Mouse (Mus musculus) R1 (cell line): ENCODE measurements around the gene Slc15a3.

ENCODE experiments used
- DNase-seq: peaks from one replicate; pipeline ENCODE4 v3.0.0-alpha.2; 2018; ENCODE audit warnings: low read depth, low spot score

The Slc15a3 gene

GRCm38 (mm10) chr19:10839010-10839892 lies at the start of gene Slc15a3:
Gene Slc15a3 (plus strand): TSS chr19:10839727.
- peak; percentile 25 for DNase-seq

- no peak for DNase-seq
These were observed 49.2 kb upstream of the Slc15a3 start for GRCm38 (mm10) chr19:10790323-10790722.

DNA sequence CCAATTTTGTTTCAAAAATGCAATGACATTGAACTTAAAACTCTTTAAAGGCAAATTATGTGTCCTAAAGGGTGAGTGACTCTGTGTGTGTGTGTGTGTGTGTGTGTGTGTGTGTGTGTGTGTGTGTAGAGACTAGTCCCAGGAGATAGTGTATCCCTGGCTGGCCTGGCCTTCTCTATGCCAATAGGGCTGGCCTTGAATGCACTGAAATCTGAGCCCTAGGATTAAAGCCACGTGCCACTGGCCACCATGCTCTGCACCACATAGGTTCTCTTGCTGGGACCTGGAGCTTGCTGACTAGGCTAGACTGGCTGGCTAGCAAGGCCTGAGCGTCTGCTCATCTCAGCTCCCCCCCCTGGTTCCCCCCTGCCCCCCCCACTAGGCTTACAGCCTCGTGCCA lies 46.5 kb upstream of the Slc15a3 start:
- DNase-seq, result no peak

DNA sequence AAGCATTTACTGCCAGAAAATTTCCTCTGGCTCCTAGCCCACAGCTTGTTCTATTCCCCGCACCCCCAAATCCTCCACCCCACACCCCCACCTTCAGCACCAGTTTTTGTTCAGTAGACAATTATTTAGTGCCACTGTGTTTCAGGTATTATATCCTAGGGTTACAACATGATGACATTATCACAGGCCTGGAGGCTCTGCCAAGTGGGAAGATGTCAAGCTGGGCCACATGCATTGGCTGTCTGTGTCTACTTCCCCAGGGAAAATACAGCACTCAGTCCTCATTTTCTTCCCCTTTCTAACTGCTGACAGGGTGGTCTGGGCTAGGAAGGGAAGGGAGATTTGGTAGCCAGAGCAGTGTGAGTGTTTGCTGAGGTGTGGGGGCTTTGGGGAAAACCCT lies 44.6 kb upstream of the Slc15a3 start:
- no peak for DNase-seq

GRCm38 (mm10) chr19:10798576-10798975 lies 41.0 kb upstream of the Slc15a3 start:
- peak; percentile 78 for DNase-seq

- DNase-seq, result no peak
These were observed 40.4 kb upstream of the Slc15a3 start for GRCm38 (mm10) chr19:10799155-10799554.

DNA sequence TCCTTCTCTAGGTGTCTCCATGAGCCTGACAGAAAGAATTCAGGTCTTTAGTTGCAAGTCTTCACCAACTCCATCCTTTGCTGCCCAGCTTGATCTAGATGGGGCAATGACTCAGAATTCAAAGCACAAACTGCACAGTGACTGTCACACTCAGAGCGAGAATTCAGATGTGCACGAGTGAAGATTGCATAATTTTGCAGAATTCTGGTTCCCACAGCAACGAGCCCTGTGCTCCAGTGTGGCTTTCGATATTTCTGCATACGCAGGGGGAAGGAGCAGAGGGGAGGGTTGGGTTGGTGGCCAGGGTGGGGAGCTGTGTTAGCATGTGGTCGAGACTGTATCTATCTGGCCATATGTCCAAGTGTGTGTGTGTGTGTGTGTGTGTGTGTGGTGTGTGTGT lies 38.5 kb upstream of the Slc15a3 start:
- DNase-seq, result no peak

DNA sequence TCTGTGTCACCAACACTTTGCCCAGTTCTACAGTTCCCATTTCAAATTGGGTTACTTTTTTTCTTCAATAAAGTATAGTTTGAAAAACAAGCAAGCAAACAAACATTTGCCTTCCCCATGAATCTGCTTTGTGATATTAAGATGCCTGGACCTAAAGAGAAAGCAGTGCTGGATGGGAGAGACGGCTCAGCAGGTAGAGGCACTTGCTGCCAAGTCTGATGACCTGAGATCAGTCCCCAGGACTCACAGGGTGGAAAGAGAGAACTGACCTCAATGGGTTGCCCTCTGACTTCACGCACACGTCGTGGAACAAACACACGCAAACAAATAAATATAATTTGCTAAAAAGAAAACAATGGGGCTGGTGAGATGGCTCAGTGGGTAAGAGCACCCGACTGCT lies 37.6 kb upstream of the Slc15a3 start:
- DNase-seq, result no peak

DNA sequence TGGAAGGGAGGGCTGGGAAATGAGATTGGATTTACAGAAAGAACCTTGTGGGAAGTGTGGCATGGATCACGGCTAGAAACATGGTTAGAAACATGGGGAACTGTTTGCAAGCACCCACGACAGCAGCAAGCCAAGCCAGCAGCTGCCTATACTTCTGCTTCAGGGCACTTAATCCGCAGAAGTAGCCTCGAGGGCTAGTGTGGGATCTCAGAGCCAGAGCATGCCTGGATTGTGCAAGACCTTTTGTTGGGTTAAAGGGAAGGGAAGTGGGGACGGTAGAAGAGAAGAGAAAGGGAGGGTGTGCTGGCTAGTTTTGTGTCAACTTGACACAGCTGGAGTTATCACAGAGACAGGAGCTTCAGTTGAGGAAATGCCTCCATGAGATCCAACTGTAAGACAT lies 35.8 kb upstream of the Slc15a3 start:
- DNase-seq, result no peak

DNA sequence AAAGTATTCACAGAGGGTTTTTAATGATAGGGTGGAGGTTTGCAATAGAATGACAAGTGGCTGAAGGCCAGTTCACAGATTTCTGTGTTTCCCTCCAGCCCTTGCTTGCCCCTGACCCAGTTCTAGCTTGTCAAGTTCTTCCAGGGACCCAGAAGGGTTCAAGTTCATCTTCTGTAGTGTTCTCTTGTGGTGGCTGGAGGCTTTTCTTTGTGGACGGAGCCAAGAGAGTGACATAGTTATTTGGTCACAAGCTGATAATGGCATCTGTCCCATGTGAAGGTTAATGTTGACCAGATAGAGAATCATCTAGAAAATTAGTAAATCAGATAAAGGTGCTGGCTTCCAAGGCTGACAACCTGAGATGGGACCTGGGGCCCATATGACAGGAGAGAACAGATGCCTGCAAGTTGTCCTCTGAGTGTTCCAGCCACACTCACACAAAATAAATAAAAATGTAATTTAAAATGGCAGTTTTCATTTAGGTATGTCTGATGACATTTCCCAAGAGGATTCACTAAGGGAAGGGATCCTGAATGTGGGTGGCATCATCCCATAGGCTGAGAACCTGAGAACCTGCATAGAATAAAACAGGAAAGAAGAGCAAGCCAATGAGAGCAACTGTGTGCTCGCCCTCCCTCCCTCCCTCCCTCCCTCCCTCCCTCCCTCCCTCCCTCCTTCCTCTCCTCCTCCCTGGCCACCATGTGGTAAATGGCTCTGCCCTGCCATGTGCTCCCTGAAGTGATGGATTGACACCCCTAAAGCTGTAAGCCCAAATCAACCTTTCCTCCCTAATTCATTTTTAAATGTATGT lies 34.5 kb upstream of the Slc15a3 start:
- DNase-seq, result no peak

DNA sequence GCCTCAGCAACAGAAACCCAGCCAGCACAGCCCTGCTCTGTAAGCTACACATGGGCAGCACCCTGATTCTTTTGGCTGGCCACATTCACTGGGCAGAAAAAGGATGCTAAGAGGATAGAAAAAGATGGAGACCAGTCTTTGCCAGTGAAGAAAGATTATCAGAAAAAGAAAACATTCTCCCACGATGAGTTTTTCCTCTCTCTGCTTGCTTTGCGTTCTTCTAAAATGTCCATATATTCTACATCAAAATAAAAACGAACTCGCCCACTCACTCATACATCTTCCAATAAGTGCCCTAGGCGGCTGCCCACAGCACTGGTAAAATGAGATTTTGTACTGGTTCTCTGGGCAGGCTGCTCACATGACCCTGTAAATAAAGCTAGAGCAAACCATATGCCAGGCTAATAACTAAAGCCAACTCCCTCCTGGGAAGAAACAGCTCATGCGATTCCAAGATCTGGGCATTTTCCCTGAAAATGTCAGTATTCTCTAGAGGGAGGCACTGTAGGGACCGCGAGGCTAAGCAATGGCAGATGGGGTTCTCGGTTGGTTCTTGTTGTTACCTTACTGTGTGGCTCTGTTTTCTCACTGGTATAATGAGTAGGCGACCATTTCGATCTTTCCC lies 33.8 kb upstream of the Slc15a3 start:
- DNase-seq, result no peak

DNA sequence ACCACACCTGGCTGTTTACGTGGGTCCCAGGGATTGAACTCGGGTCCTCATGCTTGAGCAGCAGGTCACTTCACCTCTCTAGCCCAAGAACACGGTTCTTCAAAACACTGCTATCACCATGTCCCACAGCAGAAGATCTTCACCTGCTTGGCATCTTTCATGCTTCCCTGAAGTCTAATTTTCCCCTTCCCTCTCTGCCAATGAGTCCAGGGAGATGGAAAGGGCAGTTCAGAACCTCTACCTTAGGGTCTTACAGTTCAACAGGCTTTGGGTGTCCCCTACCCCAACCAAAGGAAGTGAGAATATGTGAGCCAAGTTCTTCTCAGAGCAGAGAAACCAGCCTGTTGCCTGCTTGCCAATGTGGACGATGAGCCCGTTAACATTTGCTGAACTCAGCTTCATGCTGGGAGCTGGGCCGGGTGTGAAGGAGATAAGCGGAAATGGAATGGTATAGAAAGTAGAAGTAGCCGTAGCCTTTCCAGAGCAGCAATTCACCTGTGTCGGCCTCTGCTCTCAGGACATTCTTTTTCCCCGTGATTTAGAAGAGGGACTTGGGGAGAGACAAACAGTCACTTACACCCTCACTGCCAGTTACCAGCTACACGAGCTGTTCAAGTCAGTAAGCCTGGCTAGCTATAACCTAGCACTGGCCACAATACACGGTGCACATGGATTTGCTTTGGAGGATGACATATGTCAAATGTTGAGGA lies 30.8 kb upstream of the Slc15a3 start:
- no peak for DNase-seq

- DNase-seq, result peak; percentile 73
These were observed 29.9 kb upstream of the Slc15a3 start for GRCm38 (mm10) chr19:10809428-10810175.

- DNase-seq, result no peak
These were observed 29.4 kb upstream of the Slc15a3 start for GRCm38 (mm10) chr19:10810176-10810492.

GRCm38 (mm10) chr19:10811471-10811870 lies 28.1 kb upstream of the Slc15a3 start:
- DNase-seq, result no peak

GRCm38 (mm10) chr19:10813039-10813438 lies 26.5 kb upstream of the Slc15a3 start:
- no peak for DNase-seq

DNA sequence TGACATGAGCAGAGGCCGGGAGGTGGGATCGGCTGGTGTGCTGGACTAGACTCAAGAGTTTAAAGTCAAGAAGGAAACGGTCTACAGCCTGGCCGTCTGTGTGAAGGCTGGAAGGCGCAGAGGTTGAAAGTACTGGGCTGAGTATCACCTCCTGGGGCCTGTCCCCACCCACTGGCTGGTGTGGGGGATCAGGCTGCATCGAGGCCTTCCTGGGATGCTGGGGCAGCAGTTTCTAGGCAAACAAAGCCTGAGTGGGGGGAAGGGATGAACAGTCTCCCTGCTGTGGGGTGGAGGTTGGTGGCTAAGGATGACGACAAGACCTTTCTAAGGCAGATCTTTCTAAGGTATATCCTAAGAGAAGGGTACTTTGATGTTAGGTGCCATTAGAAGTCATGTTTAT lies 25.6 kb upstream of the Slc15a3 start:
- DNase-seq, result no peak

DNA sequence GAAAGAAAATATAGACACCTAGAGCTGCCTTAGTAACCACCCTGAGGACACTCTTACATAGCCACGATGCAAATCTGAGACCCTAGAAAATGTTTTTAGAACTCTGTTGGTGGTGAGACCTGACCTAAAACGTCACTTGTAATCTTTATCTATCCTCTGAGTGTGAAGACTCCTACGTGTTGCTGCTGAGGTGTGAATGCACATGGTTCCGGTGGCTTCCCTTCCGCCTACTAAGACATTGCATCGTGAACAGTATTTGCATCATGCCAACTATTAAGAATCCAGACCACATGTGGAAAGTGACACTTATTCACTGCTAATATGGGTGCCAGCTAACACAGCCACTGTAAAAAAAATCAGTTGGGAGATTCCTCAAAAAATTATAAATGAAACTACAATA lies 23.7 kb upstream of the Slc15a3 start:
- DNase-seq, result no peak

- DNase-seq, result no peak
These were observed 23.1 kb upstream of the Slc15a3 start for GRCm38 (mm10) chr19:10816462-10816861.

GRCm38 (mm10) chr19:10818217-10818946 lies 21.1 kb upstream of the Slc15a3 start:
- peak; percentile 55 for DNase-seq
